Mouse (Mus musculus): Measurements from ENCODE around the gene Il20rb. TPM values are rescaled to one million over a fixed set of nuclear protein-coding genes. Genes with fewer than 3 reads are reported as not detected.
A peak's percentile ranks its signal among the peaks of the same experiment; 100 is the strongest.

Il20rb gene
- polyA plus RNA-seq, 1 experiment from 2014 or later = 0.43 TPM

DNA sequence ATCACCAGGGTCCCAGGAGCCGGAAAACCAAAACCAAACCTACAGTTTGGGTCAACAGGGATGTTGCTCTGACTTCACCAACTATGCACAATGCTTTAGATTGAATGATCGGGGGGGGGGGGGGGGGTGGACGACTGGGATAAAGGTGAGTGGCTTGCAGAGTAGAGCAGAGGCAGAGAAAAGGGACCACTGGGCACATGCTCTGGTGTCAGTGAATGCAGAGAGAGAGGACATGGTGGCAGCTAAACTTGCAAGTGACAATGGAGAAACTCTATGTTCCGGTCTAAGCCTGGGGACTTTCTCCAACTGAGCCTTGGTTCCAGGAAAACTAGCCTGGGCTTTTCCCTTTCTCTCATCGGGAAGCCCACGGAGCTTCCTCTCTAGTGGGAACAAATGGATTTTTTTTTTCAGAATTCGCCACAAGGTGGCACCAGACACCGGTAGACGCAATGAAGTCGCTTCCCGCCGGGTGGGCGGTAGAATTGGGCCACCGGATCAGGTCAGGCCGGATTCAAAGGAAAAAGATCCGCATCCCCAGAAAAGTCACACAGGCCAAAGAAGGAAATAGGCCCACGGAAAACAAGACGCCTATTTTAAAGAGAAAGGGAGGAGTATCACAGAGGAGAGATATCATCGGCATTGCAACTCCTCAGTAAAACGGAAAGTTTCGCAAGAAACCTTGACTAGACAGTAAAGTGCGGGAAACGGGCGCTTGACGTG, 32.5 kb downstream of the Il20rb start:
- peak overlapping the region; percentile 56 for H3K4me3 ChIP-seq
- H3K4me1 ChIP-seq = peaks cover 16% of the 10 kb centered on the region
- 5% methylated on average over 24 of the region's 25 CpGs for WGBS (ENCODE audit: insufficient replicate concordance)
- no peak; the same call in 1 of the 2 replicates for ATAC-seq
- no peak overlapping the region for H3K27ac ChIP-seq
- H3K27me3 ChIP-seq (replicated peaks) = no peaks in the 10 kb centered on the region
- no peaks in the 10 kb centered on the region for H3K9me3 ChIP-seq (replicated peaks)
- H3K36me3 ChIP-seq = no peaks in the 10 kb centered on the region
- H3K9ac ChIP-seq = peak overlapping the region; percentile 60
- H3K4me2 ChIP-seq = peak overlapping the region; percentile 81

DNA sequence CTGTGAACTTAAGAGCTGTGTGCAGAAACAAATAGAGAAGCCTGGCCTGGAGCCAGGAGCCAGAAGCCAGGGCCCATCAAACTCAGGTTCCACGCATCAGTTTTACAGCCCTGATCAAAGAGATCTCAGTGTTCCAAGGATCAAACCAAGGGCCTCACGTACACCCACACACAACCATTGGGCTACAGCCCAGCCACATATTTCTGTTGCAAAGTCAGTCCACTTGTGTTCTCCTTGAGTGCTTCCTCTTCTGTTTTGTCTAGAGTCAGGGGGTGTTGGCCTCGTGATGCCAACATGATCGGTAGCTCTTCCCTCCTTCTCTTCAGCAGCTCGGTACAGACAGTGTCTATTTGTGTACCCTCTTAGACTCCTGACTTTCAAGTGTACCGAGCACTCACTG, 34.2 kb downstream of the Il20rb start:
- peaks cover 16% of the 10 kb centered on the region for H3K4me1 ChIP-seq
- WGBS (ENCODE audit: insufficient replicate concordance) = 56% methylated on average over 6 of the region's 6 CpGs
- no peak for ATAC-seq
- H3K36me3 ChIP-seq = no peaks in the 10 kb centered on the region
- H3K27ac ChIP-seq = no peak overlapping the region
- no peak overlapping the region for H3K4me3 ChIP-seq
- no peaks in the 10 kb centered on the region for H3K9me3 ChIP-seq (replicated peaks)
- no peak overlapping the region for H3K4me2 ChIP-seq
- peaks cover 13% of the 10 kb centered on the region for H3K27me3 ChIP-seq (replicated peaks)
- H3K9ac ChIP-seq = no peak overlapping the region

DNA sequence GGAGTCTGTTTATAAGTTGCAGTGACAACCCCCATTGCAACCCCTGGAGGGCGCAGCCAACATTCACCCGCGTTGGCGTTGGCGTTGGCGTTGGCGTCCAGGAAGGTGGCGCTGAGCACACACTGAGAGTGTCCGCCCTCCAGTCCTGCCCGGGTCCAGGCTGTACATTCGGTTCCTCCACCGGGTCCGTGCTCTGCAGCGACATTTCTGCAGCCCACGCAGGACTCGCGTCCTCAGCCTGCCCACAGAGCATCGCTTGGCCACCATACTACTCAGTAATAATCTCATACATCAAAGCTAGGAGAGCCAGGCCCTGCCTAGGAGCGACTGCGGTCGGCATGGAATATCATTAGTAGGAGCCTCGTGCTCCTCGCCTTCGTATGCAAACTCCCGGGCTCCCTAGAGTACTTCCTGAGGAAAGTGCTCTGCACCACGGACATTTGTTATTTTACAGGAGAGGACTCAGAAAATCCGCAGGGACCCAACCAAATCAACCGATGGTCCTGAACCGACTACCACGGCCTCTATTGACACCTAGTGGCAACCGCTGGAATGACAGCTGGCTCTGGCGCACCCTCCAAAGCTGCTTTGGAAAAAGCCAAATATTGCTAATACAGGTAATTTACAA, 40.4 kb downstream of the Il20rb start:
- no peaks in the 10 kb centered on the region for H3K9me3 ChIP-seq (replicated peaks)
- peaks cover 20% of the 10 kb centered on the region for H3K27me3 ChIP-seq (replicated peaks)
- H3K4me3 ChIP-seq = peak overlapping the region; percentile 61
- H3K4me1 ChIP-seq = peaks cover 4% of the 10 kb centered on the region; the same call in 1 of the 2 replicates
- ATAC-seq = peak; percentile 75
- H3K4me2 ChIP-seq = peak overlapping the region; percentile 87
- peak overlapping the region; percentile 57 for H3K9ac ChIP-seq
- H3K27ac ChIP-seq = no peak overlapping the region
- no peaks in the 10 kb centered on the region for H3K36me3 ChIP-seq
- under 1% methylated on average over 31 of the region's 32 CpGs for WGBS (ENCODE audit: insufficient replicate concordance)

DNA sequence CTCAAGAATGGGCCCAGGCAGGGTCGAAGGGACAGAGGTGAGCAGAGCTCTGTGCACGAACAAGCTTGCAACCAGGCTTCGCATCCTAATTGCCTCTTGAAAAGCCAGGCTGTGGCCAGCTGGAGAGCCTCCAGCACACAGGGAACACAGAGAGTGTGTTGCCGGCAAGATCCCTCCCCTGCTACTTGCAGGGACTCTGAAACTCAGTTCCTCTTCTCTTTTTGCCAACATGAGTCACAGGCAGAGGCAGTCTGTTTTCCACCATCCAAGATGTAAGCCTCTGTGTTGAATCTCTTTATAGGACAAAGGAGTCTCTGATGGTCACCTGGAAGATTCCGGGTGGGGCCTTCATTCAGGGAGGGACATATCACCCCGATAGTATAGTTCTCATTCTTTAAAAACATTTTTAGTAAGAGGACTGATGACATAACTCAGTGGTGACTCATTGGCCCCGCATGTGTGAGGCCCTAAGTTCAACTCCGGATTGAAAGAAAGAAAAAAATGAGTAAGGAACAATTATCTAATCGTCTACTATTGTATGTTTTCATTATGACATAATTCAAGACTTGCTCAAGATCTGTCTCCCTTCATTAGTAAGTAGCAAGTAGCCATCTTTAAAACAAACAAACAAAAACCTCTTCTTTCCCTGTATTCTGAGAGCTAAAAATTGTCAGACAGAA, 46.3 kb downstream of the Il20rb start:
- 53% methylated on average over 9 of the region's 9 CpGs for WGBS (ENCODE audit: insufficient replicate concordance)
- no peak overlapping the region for H3K4me3 ChIP-seq
- H3K4me1 ChIP-seq = no peaks in the 10 kb centered on the region
- no peaks in the 10 kb centered on the region for H3K36me3 ChIP-seq
- H3K27me3 ChIP-seq (replicated peaks) = 0 out of 2 replicates have a peak, but pooled peaks cover 2% of the 10 kb centered on the region
- H3K27ac ChIP-seq = no peak overlapping the region
- no peaks in the 10 kb centered on the region for H3K9me3 ChIP-seq (replicated peaks)
- no peak overlapping the region for H3K9ac ChIP-seq
- no peak for ATAC-seq
- H3K4me2 ChIP-seq = no peak overlapping the region

DNA sequence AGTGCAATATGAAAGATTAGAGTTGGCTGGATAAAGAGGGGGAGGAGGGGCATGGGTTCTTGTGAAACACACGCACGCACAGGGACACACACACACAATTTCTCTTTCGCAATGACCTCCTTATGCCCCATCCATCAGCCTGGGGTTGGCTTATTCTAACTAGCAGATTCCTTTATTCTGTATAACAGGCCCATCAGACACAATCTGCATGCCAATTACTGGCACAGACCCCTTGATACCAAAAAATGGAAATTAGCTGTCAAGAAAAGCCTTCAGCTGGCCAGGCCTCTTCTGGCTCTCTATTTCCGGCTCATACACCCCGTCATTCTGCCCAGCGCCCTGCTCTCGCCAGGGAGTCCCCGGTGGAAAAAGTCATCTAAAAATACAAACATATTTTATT, 47.1 kb downstream of the Il20rb start:
- no peaks in the 10 kb centered on the region for H3K27me3 ChIP-seq (replicated peaks)
- no peak overlapping the region for H3K4me3 ChIP-seq
- no peak overlapping the region for H3K9ac ChIP-seq
- H3K4me2 ChIP-seq = no peak overlapping the region
- H3K27ac ChIP-seq = no peak overlapping the region
- H3K36me3 ChIP-seq = no peaks in the 10 kb centered on the region
- H3K4me1 ChIP-seq = no peaks in the 10 kb centered on the region
- ATAC-seq = no peak
- 73% methylated on average over 8 of the region's 8 CpGs for WGBS (ENCODE audit: insufficient replicate concordance)
- H3K9me3 ChIP-seq (replicated peaks) = no peaks in the 10 kb centered on the region

DNA sequence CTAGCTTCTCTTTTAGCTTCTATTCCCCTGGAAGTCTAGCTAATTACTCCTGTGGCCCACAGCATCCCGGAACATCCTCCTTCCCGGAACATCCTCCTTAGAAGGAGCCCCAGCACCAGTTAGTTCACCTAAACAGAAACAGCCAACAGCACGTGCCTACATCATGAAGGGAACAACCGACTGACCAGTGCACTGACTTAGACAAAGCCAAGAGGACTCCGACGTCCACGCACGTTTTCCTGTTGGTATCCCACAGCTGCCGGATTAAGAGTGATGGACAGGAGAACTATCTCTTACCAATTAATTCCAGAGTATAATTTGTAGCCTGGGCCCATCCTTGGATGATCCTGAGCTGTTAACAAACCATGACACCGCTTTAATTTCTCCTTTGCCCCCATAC, 47.6 kb downstream of the Il20rb start:
- no peak for ATAC-seq
- no peaks in the 10 kb centered on the region for H3K36me3 ChIP-seq
- no peaks in the 10 kb centered on the region for H3K9me3 ChIP-seq (replicated peaks)
- H3K27ac ChIP-seq = no peak overlapping the region
- no peaks in the 10 kb centered on the region for H3K27me3 ChIP-seq (replicated peaks)
- H3K4me3 ChIP-seq = no peak overlapping the region
- no peak overlapping the region for H3K9ac ChIP-seq
- 82% methylated on average over 10 of the region's 10 CpGs for WGBS (ENCODE audit: insufficient replicate concordance)
- H3K4me1 ChIP-seq = no peaks in the 10 kb centered on the region
- H3K4me2 ChIP-seq = no peak overlapping the region

DNA sequence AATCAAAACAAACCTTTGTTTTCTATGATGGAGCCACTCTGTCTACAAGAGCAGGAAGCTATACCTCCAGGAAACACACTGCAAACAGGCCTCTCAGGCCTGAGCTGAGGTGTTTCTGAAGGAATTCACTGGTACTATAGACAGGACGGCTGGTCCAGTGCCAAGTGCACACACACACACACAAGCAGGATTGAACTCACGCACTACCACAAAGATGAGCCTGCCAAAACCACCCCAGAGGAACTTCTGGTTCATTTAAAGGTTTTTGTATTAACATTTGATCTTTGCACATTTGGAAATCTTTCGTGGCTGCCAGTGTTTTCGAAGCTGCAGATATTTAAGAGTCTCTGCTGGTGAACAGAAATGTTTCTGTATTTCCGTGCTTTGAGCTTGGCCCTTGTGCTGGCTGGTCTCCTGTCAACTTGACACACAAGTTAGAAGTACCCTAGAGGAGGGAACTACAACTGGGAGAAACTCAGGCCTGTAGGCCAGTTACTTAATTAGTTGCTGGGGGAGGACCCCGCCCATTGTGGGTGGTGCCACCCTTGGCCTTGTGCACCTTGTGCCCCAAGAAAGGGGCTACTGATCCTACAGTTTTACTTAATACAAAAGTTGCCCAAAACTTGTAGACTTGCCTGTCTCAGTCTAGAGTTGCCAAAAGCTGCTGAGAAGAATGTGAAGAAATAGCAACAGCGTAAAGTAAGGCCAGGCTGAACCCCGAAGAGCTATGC, 49.6 kb downstream of the Il20rb start:
- Histone ChIP-seq H3K9ac (no peak overlapping the region), H3K4me3 (no peak overlapping the region), H3K27ac (no peak overlapping the region), H3K36me3 (no peaks in the 10 kb centered on the region), H3K4me2 (no peak overlapping the region), H3K9me3 (replicated peaks) (no peaks in the 10 kb centered on the region), H3K27me3 (replicated peaks) (no peaks in the 10 kb centered on the region), H3K4me1 (no peaks in the 10 kb centered on the region)
- 82% methylated on average over 8 of the region's 8 CpGs for WGBS (ENCODE audit: insufficient replicate concordance)
- ATAC-seq = no peak

DNA sequence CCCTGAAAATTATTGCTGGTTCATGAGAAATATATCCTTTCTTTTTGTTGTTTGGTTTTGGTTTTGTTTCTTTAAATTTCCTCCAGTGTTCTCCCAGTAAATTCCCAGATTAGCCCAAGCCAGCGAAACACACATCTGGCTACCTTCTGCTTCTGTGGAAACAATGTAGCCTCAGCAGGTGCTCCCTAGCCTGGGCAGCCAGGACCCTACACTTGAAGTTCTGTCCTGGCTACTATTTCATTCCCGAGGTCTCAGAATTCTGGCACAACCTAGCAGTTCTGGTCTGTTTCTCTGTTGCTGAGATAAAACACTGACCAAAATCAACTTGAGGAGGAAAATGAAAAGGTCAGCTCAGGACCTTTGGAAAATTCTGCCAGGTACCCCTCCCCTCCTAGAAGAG, 55.2 kb downstream of the Il20rb start:
- Histone ChIP-seq H3K36me3 (no peaks in the 10 kb centered on the region), H3K9me3 (replicated peaks) (no peaks in the 10 kb centered on the region), H3K4me3 (no peak overlapping the region), H3K27ac (no peak overlapping the region), H3K9ac (no peak overlapping the region), H3K4me2 (no peak overlapping the region), H3K27me3 (replicated peaks) (no peaks in the 10 kb centered on the region), H3K4me1 (no peaks in the 10 kb centered on the region)
- no peak for ATAC-seq
- 52% methylated on average over 2 of the region's 2 CpGs for WGBS (ENCODE audit: insufficient replicate concordance)

DNA sequence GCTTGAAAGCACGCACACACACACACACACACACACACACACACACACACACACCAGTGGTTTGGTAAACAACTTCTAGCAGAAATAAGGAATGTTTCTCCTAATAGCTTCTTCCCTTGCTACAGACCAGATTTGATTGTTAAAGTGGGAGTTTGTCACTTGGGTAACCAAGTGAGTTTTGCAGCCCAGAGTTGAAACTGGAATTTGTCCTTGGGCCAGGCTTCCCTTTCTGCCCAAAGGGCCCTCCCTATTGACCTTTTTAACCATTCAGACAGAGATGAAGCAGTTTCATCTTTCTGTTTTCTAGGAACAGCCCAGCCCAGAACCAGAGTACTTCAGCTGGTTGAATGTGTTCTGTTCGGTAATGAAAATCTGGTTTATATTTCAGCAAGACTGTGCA, 55.7 kb downstream of the Il20rb start:
- 69% methylated on average over 2 of the region's 2 CpGs for WGBS (ENCODE audit: insufficient replicate concordance)
- no peak overlapping the region for H3K27ac ChIP-seq
- H3K4me1 ChIP-seq = no peaks in the 10 kb centered on the region
- no peaks in the 10 kb centered on the region for H3K36me3 ChIP-seq
- H3K4me2 ChIP-seq = no peak overlapping the region
- no peak for ATAC-seq
- H3K9me3 ChIP-seq (replicated peaks) = no peaks in the 10 kb centered on the region
- no peak overlapping the region for H3K9ac ChIP-seq
- H3K27me3 ChIP-seq (replicated peaks) = no peaks in the 10 kb centered on the region
- no peak overlapping the region for H3K4me3 ChIP-seq

DNA sequence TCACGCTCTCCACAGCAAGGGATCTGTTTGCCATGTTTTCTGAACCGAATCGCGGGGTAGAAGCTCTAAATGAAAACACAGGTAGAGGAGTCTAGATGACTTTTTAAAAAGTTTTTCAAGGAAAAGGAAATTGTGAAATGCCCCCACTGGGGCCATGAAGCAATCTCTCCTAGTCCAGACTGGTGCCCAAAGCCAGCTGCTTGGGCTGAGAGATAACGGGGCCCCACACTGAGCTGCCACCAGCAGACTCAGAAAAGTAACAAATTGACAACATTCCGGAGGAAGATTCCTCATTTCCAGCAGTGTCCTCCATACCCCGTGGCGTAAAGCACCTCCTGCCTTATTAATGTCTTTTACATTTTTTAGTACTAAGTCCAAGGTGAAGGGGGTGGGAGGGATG, 66.9 kb downstream of the Il20rb start:
- Histone ChIP-seq H3K4me2 (peak overlapping the region; percentile 7; the same call in 1 of the 2 replicates), H3K27ac (no peak overlapping the region), H3K9ac (no peak overlapping the region), H3K27me3 (replicated peaks) (no peaks in the 10 kb centered on the region), H3K36me3 (no peaks in the 10 kb centered on the region), H3K4me3 (no peak overlapping the region), H3K9me3 (replicated peaks) (no peaks in the 10 kb centered on the region), H3K4me1 (peaks cover 10% of the 10 kb centered on the region; the same call in 1 of the 2 replicates)
- WGBS (ENCODE audit: insufficient replicate concordance) = 45% methylated on average over 8 of the region's 8 CpGs
- ATAC-seq = no peak; the same call in 1 of the 2 replicates

DNA sequence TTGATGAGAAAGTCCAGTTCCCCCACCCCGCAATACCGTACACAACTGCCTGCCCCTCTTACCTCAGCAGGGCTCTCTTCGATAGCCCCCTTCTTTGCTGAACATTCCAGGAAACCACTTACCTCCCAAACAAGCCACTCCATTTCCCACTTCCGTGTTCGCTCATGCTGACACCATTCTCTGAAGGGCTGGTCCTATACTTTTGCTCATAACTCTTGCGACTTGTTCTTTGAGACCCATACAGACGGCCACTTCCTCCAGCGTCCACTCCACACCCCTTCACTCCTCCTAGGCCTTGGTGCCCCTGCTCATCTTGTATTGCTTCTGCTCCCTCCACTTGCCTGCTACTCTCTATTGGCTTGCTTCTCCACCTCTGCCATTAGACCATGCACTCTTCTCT, 67.5 kb downstream of the Il20rb start:
- WGBS (ENCODE audit: insufficient replicate concordance) = 52% methylated on average over 8 of the region's 8 CpGs
- H3K4me1 ChIP-seq = peaks cover 10% of the 10 kb centered on the region; the same call in 1 of the 2 replicates
- no peak for ATAC-seq
- no peaks in the 10 kb centered on the region for H3K27me3 ChIP-seq (replicated peaks)
- no peak overlapping the region for H3K27ac ChIP-seq
- H3K9me3 ChIP-seq (replicated peaks) = no peaks in the 10 kb centered on the region
- H3K4me2 ChIP-seq = no peak overlapping the region
- H3K4me3 ChIP-seq = no peak overlapping the region
- no peak overlapping the region for H3K9ac ChIP-seq
- no peaks in the 10 kb centered on the region for H3K36me3 ChIP-seq

DNA sequence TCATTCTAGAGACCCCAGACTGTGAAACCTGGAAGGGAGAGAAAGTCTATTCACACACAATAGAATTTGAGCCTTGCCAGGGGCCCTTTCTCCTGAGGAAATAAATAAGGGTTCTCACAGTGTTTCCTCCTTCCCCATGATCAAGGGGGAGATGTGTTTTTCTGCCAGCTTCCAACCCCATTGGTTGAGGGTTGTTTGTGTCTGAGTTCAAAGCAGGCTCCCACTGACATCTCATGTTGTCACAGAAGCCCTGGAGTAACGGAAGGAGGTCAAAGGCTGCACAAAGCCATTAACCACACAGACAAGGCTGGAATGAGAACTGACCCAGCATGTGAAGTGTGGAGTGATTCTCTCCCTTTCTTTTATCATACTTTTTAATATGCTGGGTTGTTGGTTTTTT, 69.8 kb downstream of the Il20rb start:
- ATAC-seq = no peak
- H3K9ac ChIP-seq = no peak overlapping the region
- H3K27ac ChIP-seq = no peak overlapping the region
- no peaks in the 10 kb centered on the region for H3K36me3 ChIP-seq
- H3K4me1 ChIP-seq = peaks cover 10% of the 10 kb centered on the region; the same call in 1 of the 2 replicates
- no peak overlapping the region for H3K4me2 ChIP-seq
- 70% methylated on average over 1 of the region's 1 CpGs for WGBS (ENCODE audit: insufficient replicate concordance)
- H3K27me3 ChIP-seq (replicated peaks) = no peaks in the 10 kb centered on the region
- no peak overlapping the region for H3K4me3 ChIP-seq
- no peaks in the 10 kb centered on the region for H3K9me3 ChIP-seq (replicated peaks)
